9 mouse cellular contexts compared by ENCODE assay signal in genomic region chr9:109849312-109849758, GRCm38 (mm10). TPM values are rescaled to one million over a fixed set of nuclear protein-coding genes. Genes with fewer than 3 reads are reported as not detected.
DNase-seq lines count a peak whose midpoint lies in the region; ATAC-seq and TF ChIP-seq lines count a peak whose summit lies in the region.
"Had no signal": no experiment of that assay in that cellular context is flagged by ENCODE, and none has a peak within 500 bp of the region (broad histone marks: within the 10 kb centered on the region; RNA-seq: fewer than 3 reads in every experiment).

Camp (minus strand) TSS chr9:109849617.

- no peak within 1 kb of the TSS for H3K4me2 ChIP-seq in kidney, embryonic 14.5 days (replicated peaks; ENCODE audit: low read depth, low read length)
- no peak within 1 kb of the TSS for H3K4me2 ChIP-seq in heart, embryonic 12.5 days
- H3K4me2 ChIP-seq in liver, embryonic 16.5 days (ENCODE audit: low read depth, low read length), result no peak within 1 kb of the TSS

- no peak within 1 kb of the TSS for H3K27ac ChIP-seq in kidney, embryonic 14.5 days (ENCODE audit: low read depth, low read length)
- no peak within 1 kb of the TSS for H3K27ac ChIP-seq in heart, embryonic 12.5 days (ENCODE audit: poor library complexity, severe bottlenecking)
- peak within 1 kb of the TSS; percentile 21 for H3K27ac ChIP-seq in liver, embryonic 16.5 days (ENCODE audit: low read length)
- no peak within 1 kb of the TSS for H3K27ac ChIP-seq in left cerebral cortex, adult 2 months

- H3K9ac ChIP-seq in kidney, embryonic 14.5 days (ENCODE audit: low read depth, low read length), result no peak within 1 kb of the TSS
- no peak within 1 kb of the TSS for H3K9ac ChIP-seq in heart, embryonic 12.5 days
- no peak within 1 kb of the TSS; the same call in 1 of the 2 replicates for H3K9ac ChIP-seq in liver, embryonic 16.5 days (ENCODE audit: low read depth, low read length)

- no peaks in the 10 kb centered on the region for H3K9me3 ChIP-seq in kidney, embryonic 14.5 days (ENCODE audit: control insufficient read depth, low read length)
- no peaks in the 10 kb centered on the region for H3K9me3 ChIP-seq in heart, embryonic 12.5 days (replicated peaks)
- no peaks in the 10 kb centered on the region for H3K9me3 ChIP-seq in liver, embryonic 16.5 days (replicated peaks; ENCODE audit: control insufficient read depth, low read length)

- no peak for TF ChIP-seq CTCF in left cerebral cortex, adult 2 months (IDR thresholded peaks at IDR 0.05)

- H3K4me3 ChIP-seq in kidney, embryonic 14.5 days (ENCODE audit: low read length), result no peak within 1 kb of the TSS
- H3K4me3 ChIP-seq in heart, embryonic 12.5 days, result no peak within 1 kb of the TSS
- H3K4me3 ChIP-seq in liver, embryonic 16.5 days (ENCODE audit: low read depth, low read length), result peak within 1 kb of the TSS; percentile 22
- no peak within 1 kb of the TSS for H3K4me3 ChIP-seq in left cerebral cortex, adult 2 months

- no peaks in the 10 kb centered on the region for H3K27me3 ChIP-seq in kidney, embryonic 14.5 days (ENCODE audit: control insufficient read depth, insufficient read depth, low read length)
- no peaks in the 10 kb centered on the region for H3K27me3 ChIP-seq in heart, embryonic 12.5 days (replicated peaks)
- H3K27me3 ChIP-seq in liver, embryonic 16.5 days (ENCODE audit: control insufficient read depth, insufficient read depth, low read depth, low read length), result no peaks in the 10 kb centered on the region

- 0 out of 2 replicates have a peak, but pooled peaks have one; percentile 33 for ATAC-seq in kidney, embryonic 14.5 days (ENCODE audit: low FRiP score, low TSS enrichment)
- 0 out of 2 replicates have a peak, but pooled peaks have one; percentile 26 for ATAC-seq in heart, embryonic 12.5 days (ENCODE audit: insufficient number of reproducible peaks, low FRiP score)
- ATAC-seq in liver, embryonic 16.5 days (ENCODE audit: low read depth), result peak; percentile 45
- ATAC-seq in megakaryocyte-erythroid progenitor cell, adult 5-6 weeks (replicated peaks; ENCODE audit: low FRiP score, low TSS enrichment, poor library complexity, severe bottlenecking), result no peak

- intact Hi-C loops in left cerebral cortex, adult 2 months (cut with DNase I), result no loop called here

- DNase-seq in kidney, adult 11 months, result no peak
- peak; percentile 70 for DNase-seq in adrenal gland, adult 8-10 months
- no peak for DNase-seq in neural tube, embryonic 10.5 days (ENCODE audit: extremely low spot score, low spot score)
- DNase-seq in left cerebral cortex, adult 2 months (ENCODE audit: extremely low spot score in 1 of 2, low spot score in 2 of 2), result no peak

- 0 out of 2 replicates have a peak, but pooled peaks cover 3% of the 10 kb centered on the region for H3K4me1 ChIP-seq in kidney, embryonic 14.5 days (ENCODE audit: control insufficient read depth, insufficient read depth, low read length)
- H3K4me1 ChIP-seq in heart, embryonic 12.5 days (replicated peaks), result peaks cover 4% of the 10 kb centered on the region; the same call in 1 of the 2 replicates
- no peaks in the 10 kb centered on the region for H3K4me1 ChIP-seq in liver, embryonic 16.5 days (ENCODE audit: control insufficient read depth, low read depth, low read length)

- 66% methylated on average over 6 of the region's 6 CpGs for WGBS in kidney, embryonic 14.5 days
- 59% methylated on average over 6 of the region's 6 CpGs for WGBS in heart, embryonic 12.5 days
- 69% methylated on average over 6 of the region's 6 CpGs for WGBS in liver, embryonic 16.5 days (ENCODE audit: insufficient replicate concordance)

- peaks cover 7% of the 10 kb centered on the region; the same call in 1 of the 2 replicates for H3K36me3 ChIP-seq in kidney, embryonic 14.5 days (ENCODE audit: control insufficient read depth, insufficient read depth, low read length)
- peaks cover 7% of the 10 kb centered on the region for H3K36me3 ChIP-seq in heart, embryonic 12.5 days
- H3K36me3 ChIP-seq in liver, embryonic 16.5 days (ENCODE audit: control insufficient read depth, insufficient read depth), result 0 out of 2 replicates have a peak, but pooled peaks cover under 1% of the 10 kb centered on the region

RNA-seq across cellular contexts. Expression of gene Camp, which starts in this region (rescaled TPM):
- polyA plus RNA-seq in kidney, embryonic 14.5 days (2014; fragmentation: Nextera tagmentation; extraction: Ambion mirVana), result 0.27 TPM in 1 of 2 replicates, not detected in the other
- total RNA-seq in adrenal gland, adult 8-10 months (2022), result not detected
- polyA plus RNA-seq in heart, embryonic 12.5 days (2016; fragmentation: Nextera tagmentation; extraction: Ambion mirVana), result 0.35 and 1.1 TPM in 2 replicates
- polyA plus RNA-seq in liver, embryonic 16.5 days (2015; fragmentation: Nextera tagmentation; extraction: Ambion mirVana), result 303 and 340 TPM in 2 replicates
- 306 TPM in 1 of 2 replicates, not detected in the other for total RNA-seq in megakaryocyte-erythroid progenitor cell, adult 5-6 weeks (2014; fragmentation: Nextera tagmentation)
- total RNA-seq in megakaryocyte-erythroid progenitor cell, adult 5-6 weeks (2017), result 9.3 and 29.3 TPM in 2 replicates
- not detected for total RNA-seq in left cerebral cortex, adult 2 months (2021)
- total RNA-seq: MEL had no signal

Comparison
In these comparisons a context has a peak if more than half of its experiments do, and no peak if none do; other contexts are left out.
1. RNA of gene Camp (polyA plus RNA-seq): 303 to 340 TPM in liver, embryonic 16.5 days; 0.35 to 1.1 TPM in heart, embryonic 12.5 days and 0.27 TPM in kidney, embryonic 14.5 days; every median in the first group is over 100 times any median in the second.
2. Peak in ATAC-seq in kidney, embryonic 14.5 days; RNA of the gene not detected or under 1 TPM.
3. Peak in DNase-seq in adrenal gland, adult 8-10 months; RNA of the gene not detected or under 1 TPM.